Mouse (Mus musculus): ENCODE data around the gene Olfr224.

DNA sequence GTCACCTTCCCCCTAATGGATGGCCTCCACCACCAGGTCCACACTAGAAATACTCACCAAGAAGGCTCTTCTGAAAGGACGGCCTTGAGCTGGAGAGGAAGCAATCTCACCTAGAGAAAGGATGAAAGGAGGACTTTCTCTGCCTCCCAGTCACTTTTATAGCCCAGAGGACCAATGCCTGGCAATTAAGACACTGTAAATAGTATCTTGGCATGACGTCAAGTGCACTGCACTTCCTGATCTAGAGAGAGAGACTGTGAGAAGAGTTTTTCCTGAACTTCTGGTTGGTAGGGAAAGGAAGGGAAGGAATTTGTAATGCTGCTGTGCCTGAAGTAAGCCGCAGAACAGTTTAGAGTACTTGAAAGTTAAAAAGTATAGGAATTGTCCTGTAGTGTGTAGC is 43.0 kb upstream of the Olfr224 start:
- no peak for TF ChIP-seq CTCF (IDR thresholded peaks at IDR 0.05)
- no peak for TF ChIP-seq POLR2A (IDR thresholded peaks at IDR 0.05; ENCODE audit: insufficient read depth, low read depth, low read length)
